Mouse (Mus musculus): Measurements from ENCODE around the gene Ifitm1.

- no peak for TF ChIP-seq EP300 (IDR thresholded peaks at IDR 0.05; ENCODE audit: low read depth)
- no peak for TF ChIP-seq CTCF (IDR thresholded peaks at IDR 0.05; ENCODE audit: low read depth)
These were observed at the start of gene Ifitm1 for GRCm38 (mm10) chr7:140966921-140967320.
